Mouse (Mus musculus) layer of hippocampus, postnatal 10 days (tissue): Measurements from ENCODE around the gene Ankrd13c. TPM values are rescaled to one million over a fixed set of nuclear protein-coding genes. Genes with fewer than 3 reads are reported as not detected.
"Not testable (repeated sequence)": the region's sequence is repeated elsewhere in the genome, so short reads cannot be mapped to it uniquely, and the experiment has no call there.

Experiments used
- DNase-seq, 2 experiments: peaks; one replicate each; pipeline ENCODE4 v3.0.0; 2021; ENCODE audit warnings: low spot score in 2 of 2
- long read RNA-seq: library from polyadenylated mRNA; stranded (forward); transcript quantifications from one replicate; pipeline ENCODE4 v2.0.0, GENCODE M21; 2023
- total RNA-seq, 2 experiments: library from RNA; stranded (reverse); gene quantifications; 2 replicates each; pipeline ENCODE4 v1.2.3; 2021

Gene Ankrd13c
- 100 to 1,000 TPM; 116 to 117 TPM for total RNA-seq
- long read RNA-seq, transcript Ankrd13c-201 (13 exons, 3,903 nt): major isoform, 68 of 77 reads
- long read RNA-seq, partial matches to known transcripts: 3 of 77 reads
- long read RNA-seq, other reads (novel, unspliced or antisense): 5 of 77 reads

GRCm38 (mm10) chr3:157946843-157947358, at the start of gene Ankrd13c:
Gene Ankrd13c (plus strand): TSS chr3:157947239.
- DNase-seq: peak; percentile 94

- DNase-seq: no peak
Measured at GRCm38 (mm10) chr3:157897645-157898044, 49.4 kb upstream of the Ankrd13c start.

GRCm38 (mm10) chr3:157899986-157900385, 47.1 kb upstream of the Ankrd13c start:
- no peak for DNase-seq

- no peak for DNase-seq
Measured at GRCm38 (mm10) chr3:157901721-157902120, 45.3 kb upstream of the Ankrd13c start.

- no peak for DNase-seq
Measured at GRCm38 (mm10) chr3:157908166-157908565, 38.9 kb upstream of the Ankrd13c start.

- no peak for DNase-seq
Measured at GRCm38 (mm10) chr3:157910262-157910661, 36.8 kb upstream of the Ankrd13c start.

- DNase-seq: no peak
Measured at GRCm38 (mm10) chr3:157912155-157912554, 34.9 kb upstream of the Ankrd13c start.

GRCm38 (mm10) chr3:157916336-157916735, 30.7 kb upstream of the Ankrd13c start:
- no peak for DNase-seq

GRCm38 (mm10) chr3:157921376-157921775, 25.7 kb upstream of the Ankrd13c start:
- no peak for DNase-seq

- no peak for DNase-seq
Measured at GRCm38 (mm10) chr3:157923268-157923835, 23.7 kb upstream of the Ankrd13c start.

- DNase-seq: peak; percentile 73 to 81
Measured at GRCm38 (mm10) chr3:157924692-157925328, 22.2 kb upstream of the Ankrd13c start, which contains the start of gene Cth. Gene Cth (minus strand): TSS chr3:157925077.

- DNase-seq: no peak
Measured at GRCm38 (mm10) chr3:157925706-157926510, 21.1 kb upstream of the Ankrd13c start.

- DNase-seq: peak in 1 of 2 experiments; percentile 24
Measured at GRCm38 (mm10) chr3:157926761-157927160, 20.3 kb upstream of the Ankrd13c start.

- DNase-seq: no peak
Measured at GRCm38 (mm10) chr3:157928731-157929130, 18.3 kb upstream of the Ankrd13c start.

GRCm38 (mm10) chr3:157929417-157929816, 17.6 kb upstream of the Ankrd13c start:
- DNase-seq: no peak

GRCm38 (mm10) chr3:157931592-157931991, 15.4 kb upstream of the Ankrd13c start:
- no peak for DNase-seq

- no peak for DNase-seq
Measured at GRCm38 (mm10) chr3:157932074-157932473, 15.0 kb upstream of the Ankrd13c start.

- DNase-seq: not testable (repeated sequence)
Measured at GRCm38 (mm10) chr3:157933223-157933622, 13.8 kb upstream of the Ankrd13c start.

GRCm38 (mm10) chr3:157934301-157934823, 12.7 kb upstream of the Ankrd13c start:
- DNase-seq: no peak

GRCm38 (mm10) chr3:157938585-157938984, 8.5 kb upstream of the Ankrd13c start:
- DNase-seq: no peak
